Mouse (Mus musculus): ENCODE results near the gene Ccdc187.

GRCm38 (mm10) chr2:26268216-26268615, 26.1 kb downstream of the Ccdc187 start:
- TF ChIP-seq CTCF (IDR thresholded peaks at IDR 0.05; ENCODE audit: low read depth) (no peak), EP300 (optimal IDR thresholded peaks at IDR 0.05) (no peak)

All from stomach, postnatal 0 days (tissue).